Comparison of ENCODE assay signal across 8 mouse cellular contexts in genomic region chr9:106368112-106368717, GRCm38 (mm10). TPM values are rescaled to one million over a fixed set of nuclear protein-coding genes. Genes with fewer than 3 reads are reported as not detected.
DNase-seq lines count a peak whose midpoint lies in the region; ATAC-seq and TF ChIP-seq lines count a peak whose summit lies in the region.

Gene Dusp7, plus strand, starts transcription at chr9:106368632.

- peak within 1 kb of the TSS; percentile 85 for H3K27ac ChIP-seq in embryonic fibroblast, embryonic 13.5 days (ENCODE audit: insufficient read depth, low read length)
- H3K27ac ChIP-seq in heart, embryonic 11.5 days (ENCODE audit: low read depth, low read length) = peak within 1 kb of the TSS; percentile 94
- H3K27ac ChIP-seq in kidney, embryonic 15.5 days = peak within 1 kb of the TSS; percentile 99
- H3K27ac ChIP-seq in liver, adult 2 months (replicated peaks; ENCODE audit: insufficient read depth, low read depth, low read length) = peak within 1 kb of the TSS; percentile 84

- peak within 1 kb of the TSS; percentile 99 for H3K4me2 ChIP-seq in heart, embryonic 11.5 days
- peak within 1 kb of the TSS; percentile 98 for H3K4me2 ChIP-seq in kidney, embryonic 15.5 days
- peak within 1 kb of the TSS; percentile 89 for H3K4me2 ChIP-seq in myocyte (ENCODE audit: low read depth)

- 0% methylated on average over 17 of the region's 57 CpGs for WGBS in heart, embryonic 11.5 days (ENCODE audit: insufficient replicate concordance)
- WGBS in kidney, embryonic 15.5 days = under 1% methylated on average over 48 of the region's 57 CpGs
- under 1% methylated on average over 55 of the region's 57 CpGs for WGBS in liver, adult 2 months

- no peaks in the 10 kb centered on the region for H3K9me3 ChIP-seq in heart, embryonic 11.5 days (replicated peaks; ENCODE audit: control insufficient read depth, low read length)
- no peaks in the 10 kb centered on the region for H3K9me3 ChIP-seq in kidney, embryonic 15.5 days (replicated peaks)

- H3K79me2 ChIP-seq in liver, adult 2 months (ENCODE audit: control insufficient read depth, insufficient read depth, low read length) = peaks cover 5% of the 10 kb centered on the region; the same call in 1 of the 2 replicates
- H3K79me2 ChIP-seq in myocyte (ENCODE audit: control insufficient read depth, insufficient read depth) = peaks cover 32% of the 10 kb centered on the region

- peak; percentile 85 for DNase-seq in CD4-positive helper T cell, adult 2 months (ENCODE audit: low read depth, low spot score)
- peak; percentile 95 for DNase-seq in brain, adult 2 months (ENCODE audit: low read depth, low spot score)
- peak; percentile 51 for DNase-seq in liver, adult 2 months (ENCODE audit: extremely low read depth, low read depth, low spot score)
- DNase-seq in splenic B cell, adult 2 months (ENCODE audit: low read depth, low spot score) = peak; percentile 78

- TF ChIP-seq POLR2A in embryonic fibroblast, embryonic 13.5 days (IDR thresholded peaks at IDR 0.05; ENCODE audit: low read depth, low read length) = peak; percentile 45; the same call in 1 of the 2 replicates
- TF ChIP-seq POLR2A in liver, adult 2 months (IDR thresholded peaks at IDR 0.05; ENCODE audit: extremely low read depth, insufficient read depth, low read length) = peak; percentile 62
- peak; percentile 68 for TF ChIP-seq POLR2A in myocyte (IDR thresholded peaks at IDR 0.05; ENCODE audit: insufficient read length, low read depth)

- peaks cover 12% of the 10 kb centered on the region for H3K36me3 ChIP-seq in heart, embryonic 11.5 days (ENCODE audit: control insufficient read depth, insufficient read depth, low read length)
- peaks cover 16% of the 10 kb centered on the region for H3K36me3 ChIP-seq in kidney, embryonic 15.5 days
- no peaks in the 10 kb centered on the region for H3K36me3 ChIP-seq in liver, adult 2 months (ENCODE audit: control insufficient read depth, insufficient read depth, low read length)
- H3K36me3 ChIP-seq in myocyte (ENCODE audit: control insufficient read depth, insufficient read depth) = no peaks in the 10 kb centered on the region
- H3K36me3 ChIP-seq in splenic B cell, adult 2 months (ENCODE audit: control insufficient read depth, insufficient read depth, low read length, poor library complexity, severe bottlenecking) = no peaks in the 10 kb centered on the region; the same call in 1 of the 2 replicates

- H3K4me3 ChIP-seq in embryonic fibroblast, embryonic 13.5 days (ENCODE audit: insufficient read depth, low read length) = peak within 1 kb of the TSS; percentile 97
- peak within 1 kb of the TSS; percentile 88 for H3K4me3 ChIP-seq in heart, embryonic 11.5 days (ENCODE audit: low read depth, low read length)
- H3K4me3 ChIP-seq in kidney, embryonic 15.5 days (replicated peaks) = peak within 1 kb of the TSS; percentile 98
- peak within 1 kb of the TSS; percentile 74 for H3K4me3 ChIP-seq in liver, adult 2 months (ENCODE audit: insufficient read depth, low read depth, low read length)
- peak within 1 kb of the TSS; percentile 78 for H3K4me3 ChIP-seq in myocyte

- TF ChIP-seq CTCF in embryonic fibroblast, embryonic 13.5 days (IDR thresholded peaks at IDR 0.05; ENCODE audit: borderline replicate concordance, insufficient read depth, low read length) = no peak
- no peak for TF ChIP-seq CTCF in liver, adult 2 months (IDR thresholded peaks at IDR 0.05; ENCODE audit: low read depth, low read length)

- ATAC-seq in heart, embryonic 11.5 days (replicated peaks; ENCODE audit: insufficient number of reproducible peaks, low FRiP score, low TSS enrichment) = peak; percentile 78
- peak; percentile 79 for ATAC-seq in kidney, embryonic 15.5 days (replicated peaks; ENCODE audit: low FRiP score)

- peaks cover 13% of the 10 kb centered on the region; the same call in 1 of the 2 replicates for H3K4me1 ChIP-seq in embryonic fibroblast, embryonic 13.5 days (ENCODE audit: control insufficient read depth, insufficient read depth, low read length)
- H3K4me1 ChIP-seq in heart, embryonic 11.5 days (ENCODE audit: control insufficient read depth, insufficient read depth, low read length) = peaks cover 35% of the 10 kb centered on the region
- peaks cover 56% of the 10 kb centered on the region for H3K4me1 ChIP-seq in kidney, embryonic 15.5 days
- peaks cover 9% of the 10 kb centered on the region for H3K4me1 ChIP-seq in liver, adult 2 months (ENCODE audit: control insufficient read depth, insufficient read depth, low read length)

- peak within 1 kb of the TSS; percentile 90 for H3K9ac ChIP-seq in heart, embryonic 11.5 days (ENCODE audit: low read depth, low read length)
- H3K9ac ChIP-seq in kidney, embryonic 15.5 days = peak within 1 kb of the TSS; percentile 96
- H3K9ac ChIP-seq in liver, adult 2 months (ENCODE audit: low read depth, low read length) = peak within 1 kb of the TSS; percentile 77

- H3ac ChIP-seq in myocyte (ENCODE audit: control insufficient read depth, insufficient read length) = peak within 1 kb of the TSS; percentile 68

- H3K27me3 ChIP-seq in heart, embryonic 11.5 days (ENCODE audit: control insufficient read depth, insufficient read depth, low read length) = no peaks in the 10 kb centered on the region
- H3K27me3 ChIP-seq in kidney, embryonic 15.5 days = no peaks in the 10 kb centered on the region
- no peaks in the 10 kb centered on the region for H3K27me3 ChIP-seq in liver, adult 2 months (ENCODE audit: control insufficient read depth, insufficient read depth, low read length)
- no peaks in the 10 kb centered on the region for H3K27me3 ChIP-seq in myocyte (ENCODE audit: control insufficient read depth, insufficient read depth, insufficient read length)
- no peaks in the 10 kb centered on the region for H3K27me3 ChIP-seq in splenic B cell, adult 2 months (ENCODE audit: control insufficient read depth, insufficient read depth, low read length, poor library complexity, severe bottlenecking)

TF ChIP-seq in myocyte, 11 proteins besides CTCF, POLR2A, EP300 and RAD21:
- no peak for TF ChIP-seq SRF (IDR thresholded peaks at IDR 0.05; ENCODE audit: control insufficient read depth, insufficient read length, low read depth)
- no peak for TF ChIP-seq TCF12 (IDR thresholded peaks at IDR 0.05; ENCODE audit: insufficient read depth, poor library complexity, severe bottlenecking)
- TF ChIP-seq MAX (IDR thresholded peaks at IDR 0.05; ENCODE audit: low read depth) = no peak
- TF ChIP-seq CEBPB (IDR thresholded peaks at IDR 0.05; ENCODE audit: insufficient read depth, poor library complexity, severe bottlenecking) = no peak
- peak; percentile 36 for TF ChIP-seq POLR2AphosphoS2 (IDR thresholded peaks at IDR 0.05; ENCODE audit: insufficient read length, low read depth)
- peak in 1 of 3 experiments; percentile 39 for TF ChIP-seq MYOD1 (IDR thresholded peaks at IDR 0.05; ENCODE audit: control insufficient read depth in 1 of 3, insufficient read length in 2 of 3, low read depth in 2 of 3)
- TF ChIP-seq E2F4 (IDR thresholded peaks at IDR 0.05; ENCODE audit: insufficient read depth) = peak; percentile 26
- no peak for TF ChIP-seq TCF3 (IDR thresholded peaks at IDR 0.05; ENCODE audit: insufficient read length, low read depth)
- TF ChIP-seq USF1 (IDR thresholded peaks at IDR 0.05; ENCODE audit: low read depth) = no peak
- TF ChIP-seq MYOG (IDR thresholded peaks at IDR 0.05; ENCODE audit: control insufficient read depth in 1 of 3, insufficient read depth in 1 of 3, insufficient read length in 2 of 3, low read depth in 2 of 3) = peak in 1 of 3 experiments; percentile 18

RNA-seq across cellular contexts. Expression of gene Dusp7, which starts in this region (rescaled TPM):
- 63.0 and 67.2 TPM in 2 replicates for polyA plus RNA-seq in embryonic fibroblast, embryonic 13.5 days (2011; ENCODE audit: insufficient read length, low read depth, missing spikeins)
- 19.8 and 22.0 TPM in 2 replicates for polyA plus RNA-seq in heart, embryonic 11.5 days (2014; fragmentation: Nextera tagmentation; extraction: Ambion mirVana)
- 15.6 and 17.7 TPM in 2 replicates for polyA plus RNA-seq in kidney, embryonic 15.5 days (2015; fragmentation: Nextera tagmentation; extraction: Ambion mirVana)
- 1.8 and 2.5 TPM in 2 replicates for total RNA-seq in liver, adult 2 months (2014; rRNA removed)
- polyA plus RNA-seq in liver, adult 2 months (2012; rRNA removed) = 7.7 and 10.1 TPM in 2 replicates
- 8.9 TPM for polyA plus RNA-seq in myocyte (2012; fragmentation: generic; extraction: Trizol)

Comparison
In these comparisons a context has a peak if more than half of its experiments do, and no peak if none do; other contexts are left out.
1. Peak in every context shown above with its lines: DNase-seq, ATAC-seq, H3K4me3 ChIP-seq and H3K27ac ChIP-seq.